8 mouse cellular contexts compared by ENCODE assay signal in genomic region chrX:169036403-169037296, GRCm38 (mm10).
DNase-seq lines count a peak whose midpoint lies in the region; ATAC-seq and TF ChIP-seq lines count a peak whose summit lies in the region.

No protein-coding gene starts in this region.

- TF ChIP-seq RAD21 in MEL (IDR thresholded peaks at IDR 0.05; ENCODE audit: low read depth, low read length) = peak; percentile 70

- peaks cover 0 to 16% of the 10 kb centered on the region in 2 experiments; a peak in 2 of 4 replicates for H3K36me3 ChIP-seq in MEL (ENCODE audit: control insufficient read depth in 1 of 2, insufficient read depth in 2 of 2, low read length in 2 of 2)
- H3K36me3 ChIP-seq in hindbrain, embryonic 10.5 days = no peaks in the 10 kb centered on the region
- H3K36me3 ChIP-seq in lung, embryonic 15.5 days = no peaks in the 10 kb centered on the region

- DNase-seq in MEL (ENCODE audit: low read depth, low spot score) = peak; percentile 94
- peak; percentile 14 for DNase-seq in cerebellum, adult 9-11 months
- peak; percentile 64 for DNase-seq in hindbrain, embryonic 10.5 days (ENCODE audit: low spot score)
- peak; percentile 8 for DNase-seq in layer of hippocampus, adult 9-11 months
- DNase-seq in thymus, adult 18-20 months = peak; percentile 28 to 37

- TF ChIP-seq CTCF in MEL (IDR thresholded peaks at IDR 0.05 in 2 of 3, conservative IDR thresholded peaks at IDR 0.05 in 1 of 3; ENCODE audit: control insufficient read depth in 1 of 3, insufficient read depth in 1 of 3, low read depth in 2 of 3, low read length in 3 of 3, poor library complexity in 1 of 3, severe bottlenecking in 1 of 3) = peak; percentile 67 to 78 (median 74)

- 21% methylated on average over 32 of the region's 32 CpGs for WGBS in hindbrain, embryonic 10.5 days
- WGBS in lung, embryonic 15.5 days = 18% methylated on average over 32 of the region's 32 CpGs

- peaks cover 6 to 10% of the 10 kb centered on the region in 2 experiments; a peak in 3 of 4 replicates for H3K4me1 ChIP-seq in MEL (ENCODE audit: control insufficient read depth in 1 of 2, insufficient read depth in 2 of 2, low read length in 2 of 2)
- H3K4me1 ChIP-seq in hindbrain, embryonic 10.5 days (replicated peaks) = no peaks in the 10 kb centered on the region
- 0 out of 2 replicates have a peak, but pooled peaks cover 4% of the 10 kb centered on the region for H3K4me1 ChIP-seq in lung, embryonic 15.5 days

- ATAC-seq in frontal cortex, adult (ENCODE audit: low TSS enrichment) = peak; percentile 90
- peak; percentile 98 for ATAC-seq in lung, embryonic 15.5 days (ENCODE audit: borderline replicate concordance, extremely low read depth, low FRiP score, low TSS enrichment)
- peak; percentile 89 for ATAC-seq in neutrophil, adult 5-6 weeks (ENCODE audit: extremely low read depth, insufficient number of reproducible peaks, low FRiP score, poor library complexity, severe bottlenecking)

- TF ChIP-seq POLR2A in MEL (IDR thresholded peaks at IDR 0.05; ENCODE audit: control insufficient read depth in 1 of 2, insufficient read depth in 1 of 2, low read depth in 1 of 2, low read length in 2 of 2, poor library complexity in 1 of 2) = peak; percentile 62 to 63; a peak in 2 of 4 replicates

- peak overlapping the region; percentile 67 for H3K27ac ChIP-seq in MEL (ENCODE audit: control insufficient read depth, low read depth, low read length)
- H3K27ac ChIP-seq in hindbrain, embryonic 10.5 days = peak overlapping the region; percentile 53; the same call in 1 of the 2 replicates
- H3K27ac ChIP-seq in lung, embryonic 15.5 days = peak overlapping the region; percentile 84

- H3K79me2 ChIP-seq in MEL (ENCODE audit: control insufficient read depth, insufficient read depth, low read length, poor library complexity) = peaks cover 18% of the 10 kb centered on the region

- no peaks in the 10 kb centered on the region for H3K27me3 ChIP-seq in MEL (ENCODE audit: control insufficient read depth in 1 of 2, insufficient read depth in 2 of 2, low read length in 2 of 2)
- peaks cover 67% of the 10 kb centered on the region for H3K27me3 ChIP-seq in hindbrain, embryonic 10.5 days (ENCODE audit: insufficient read depth, poor library complexity, severe bottlenecking)
- H3K27me3 ChIP-seq in lung, embryonic 15.5 days = peaks cover 14% of the 10 kb centered on the region; the same call in 1 of the 2 replicates

- H3K9me3 ChIP-seq in MEL (replicated peaks; ENCODE audit: insufficient read depth, low read length) = no peaks in the 10 kb centered on the region
- no peaks in the 10 kb centered on the region for H3K9me3 ChIP-seq in hindbrain, embryonic 10.5 days
- H3K9me3 ChIP-seq in lung, embryonic 15.5 days = no peaks in the 10 kb centered on the region

- H3K4me3 ChIP-seq in MEL (ENCODE audit: control insufficient read depth in 1 of 2, insufficient read depth in 1 of 2, low read depth in 2 of 2, low read length in 2 of 2) = peak overlapping the region; percentile 93 to 94
- peak overlapping the region; percentile 51 for H3K4me3 ChIP-seq in hindbrain, embryonic 10.5 days
- peak overlapping the region; percentile 47 for H3K4me3 ChIP-seq in lung, embryonic 15.5 days

- peak overlapping the region; percentile 89 for H3K9ac ChIP-seq in MEL (ENCODE audit: control insufficient read depth, low read depth, low read length, poor library complexity, severe bottlenecking)
- peak overlapping the region; percentile 38 for H3K9ac ChIP-seq in lung, embryonic 15.5 days

- peak overlapping the region; percentile 58 for H3K4me2 ChIP-seq in lung, embryonic 15.5 days

- TF ChIP-seq EP300 in MEL (IDR thresholded peaks at IDR 0.05; ENCODE audit: low read depth in 1 of 2, low read length in 2 of 2) = no peak; a peak in 1 of 4 replicates

TF ChIP-seq in MEL, 35 proteins besides CTCF, POLR2A, EP300 and RAD21:
- TF ChIP-seq HCFC1 (IDR thresholded peaks at IDR 0.05; ENCODE audit: low read depth, low read length) (peak; percentile 19; the same call in 1 of the 2 replicates), UBTF (IDR thresholded peaks at IDR 0.05; ENCODE audit: borderline replicate concordance, insufficient read depth, low read depth, low read length) (no peak), SMC3 (IDR thresholded peaks at IDR 0.05; ENCODE audit: low read depth, low read length) (peak; percentile 60), TCF12 (IDR thresholded peaks at IDR 0.05; ENCODE audit: low read depth, low read length) (peak; percentile 34; the same call in 1 of the 2 replicates), POLR2AphosphoS2 (IDR thresholded peaks at IDR 0.05; ENCODE audit: low read length) (peak; percentile 31; the same call in 1 of the 2 replicates), TAL1 (IDR thresholded peaks at IDR 0.05; ENCODE audit: low read length) (no peak), MXI1 (IDR thresholded peaks at IDR 0.05; ENCODE audit: low read depth, low read length) (no peak), NELFE (IDR thresholded peaks at IDR 0.05; ENCODE audit: low read depth, low read length) (peak; percentile 52), KAT2A (conservative IDR thresholded peaks at IDR 0.05; ENCODE audit: low read depth, low read length) (no peak), NRF1 (IDR thresholded peaks at IDR 0.05; ENCODE audit: insufficient read depth, low read depth, low read length, poor library complexity, severe bottlenecking) (no peak), SIN3A (IDR thresholded peaks at IDR 0.05; ENCODE audit: low read length) (peak; percentile 69; the same call in 1 of the 2 replicates), ZC3H11A (IDR thresholded peaks at IDR 0.05; ENCODE audit: low read depth, low read length) (peak; percentile 78), MAX (IDR thresholded peaks at IDR 0.05; ENCODE audit: low read length) (0 out of 2 replicates have a peak, but pooled peaks have one; percentile 31), MAZ (IDR thresholded peaks at IDR 0.05; ENCODE audit: low read depth, low read length) (peak; percentile 91), ETS1 (IDR thresholded peaks at IDR 0.05; ENCODE audit: low read depth, low read length) (peak; percentile 54; the same call in 1 of the 2 replicates), ZMIZ1 (IDR thresholded peaks at IDR 0.05; ENCODE audit: low read depth, low read length) (peak; percentile 62; the same call in 1 of the 2 replicates), RCOR1 (IDR thresholded peaks at IDR 0.05; ENCODE audit: low read depth, low read length) (peak; percentile 31; the same call in 1 of the 2 replicates)

Comparison
In these comparisons a context has a peak if more than half of its experiments do, and no peak if none do; other contexts are left out.
1. Peak in every context shown above with its lines: DNase-seq, ATAC-seq, H3K4me3 ChIP-seq and H3K27ac ChIP-seq.
2. DNase-seq: peak in every context shown above with its lines; median percentile 94 in MEL; 64 in hindbrain, embryonic 10.5 days; 32 in thymus, adult 18-20 months; 14 in cerebellum, adult 9-11 months; 8 in layer of hippocampus, adult 9-11 months.